Mouse (Mus musculus) granulocyte monocyte progenitor cell, adult 5-6 weeks (primary cell): ENCODE data around the gene Oca2. TPM values are rescaled to one million over a fixed set of nuclear protein-coding genes. Genes with fewer than 3 reads are reported as not detected.

Experiments used
- ATAC-seq: replicated peaks from 2 replicates; pipeline ENCODE4 v1.8.0; 2016; ENCODE audit warnings: mild to moderate bottlenecking, moderate TSS enrichment, inconsistent platforms; ENCODE audit not compliant: poor library complexity, severe bottlenecking
- total RNA-seq, 2 experiments: library from RNA; stranded (forward) in 1 of 2; stranded (reverse) in 1 of 2; fragments of 200-712, 200-1000 nt in 1 of 2; fragments of >200 nt in 1 of 2; fragmentation: Nextera tagmentation in 1 of 2; gene quantifications; 2 replicates each; pipeline ENCODE4 v1.2.3; 2014 to 2017

Oca2 gene
- total RNA-seq, 2 experiments from 2014 or later = not detected

- ATAC-seq = no peak
These were observed 142.3 kb downstream of the Oca2 start for GRCm38 (mm10) chr7:56381750-56382421.

GRCm38 (mm10) chr7:56382706-56383105, 143.1 kb downstream of the Oca2 start:
- ATAC-seq = no peak

- ATAC-seq = no peak
These were observed 148.7 kb downstream of the Oca2 start for GRCm38 (mm10) chr7:56388295-56388694.

GRCm38 (mm10) chr7:56418182-56418836, 178.7 kb downstream of the Oca2 start:
- ATAC-seq = no peak

GRCm38 (mm10) chr7:56419253-56419844, 179.8 kb downstream of the Oca2 start:
- no peak for ATAC-seq

- ATAC-seq = no peak
These were observed 182.4 kb downstream of the Oca2 start for GRCm38 (mm10) chr7:56421946-56422345.

GRCm38 (mm10) chr7:56423548-56423947, 184.0 kb downstream of the Oca2 start:
- ATAC-seq = no peak

GRCm38 (mm10) chr7:56460814-56461520, 221.4 kb downstream of the Oca2 start:
- ATAC-seq = no peak

- no peak for ATAC-seq
These were observed 258.7 kb downstream of the Oca2 start for GRCm38 (mm10) chr7:56498242-56498641.

- no peak for ATAC-seq
These were observed 259.8 kb downstream of the Oca2 start for GRCm38 (mm10) chr7:56499319-56499718.

- ATAC-seq = no peak
These were observed 260.2 kb downstream of the Oca2 start for GRCm38 (mm10) chr7:56499767-56500166.

- no peak for ATAC-seq
These were observed 260.9 kb downstream of the Oca2 start for GRCm38 (mm10) chr7:56500438-56500837.

GRCm38 (mm10) chr7:56518581-56518980, 279.0 kb downstream of the Oca2 start:
- no peak for ATAC-seq

- ATAC-seq = no peak
These were observed 280.2 kb downstream of the Oca2 start for GRCm38 (mm10) chr7:56519741-56520140.

- ATAC-seq = no peak
These were observed 295.3 kb downstream of the Oca2 start for GRCm38 (mm10) chr7:56534856-56535255.

GRCm38 (mm10) chr7:56549226-56549625, 309.7 kb downstream of the Oca2 start:
- no peak for ATAC-seq

GRCm38 (mm10) chr7:56551804-56552203, 312.2 kb downstream of the Oca2 start:
- no peak for ATAC-seq
